Comparison of ENCODE assay signal across 14 mouse cellular contexts in genomic region chr12:79597786-79598185, GRCm38 (mm10).
A peak's percentile ranks its signal among the peaks of the same experiment; 100 is the strongest.
DNase-seq lines count a peak whose midpoint lies in the region; ATAC-seq and TF ChIP-seq lines count a peak whose summit lies in the region.
"Had no signal": no experiment of that assay in that cellular context is flagged by ENCODE, and none has a peak within 500 bp of the region (broad histone marks: within the 10 kb centered on the region; RNA-seq: fewer than 3 reads in every experiment).

No protein-coding gene starts in this region.

- WGBS in heart, embryonic 15.5 days: 83% methylated on average over 2 of the region's 2 CpGs
- WGBS in midbrain, embryonic 10.5 days: 72% methylated on average over 2 of the region's 2 CpGs
- 86% methylated on average over 2 of the region's 2 CpGs for WGBS in midbrain, embryonic 14.5 days
- 26% methylated on average over 2 of the region's 2 CpGs for WGBS in limb, embryonic 11.5 days
- 59% methylated on average over 2 of the region's 2 CpGs for WGBS in stomach, postnatal 0 days
- 88% methylated on average over 2 of the region's 2 CpGs for WGBS in liver, postnatal 0 days (ENCODE audit: insufficient replicate concordance)

- no peak for TF ChIP-seq CTCF in stomach, postnatal 0 days (IDR thresholded peaks at IDR 0.05; ENCODE audit: low read depth)
- TF ChIP-seq CTCF in liver, postnatal 0 days (IDR thresholded peaks at IDR 0.05; ENCODE audit: low read depth): no peak

- no peaks in the 10 kb centered on the region for H3K27me3 ChIP-seq in heart, embryonic 15.5 days
- H3K27me3 ChIP-seq in midbrain, embryonic 10.5 days (ENCODE audit: low read depth, poor library complexity, severe bottlenecking): no peaks in the 10 kb centered on the region
- H3K27me3 ChIP-seq in midbrain, embryonic 14.5 days (ENCODE audit: control insufficient read depth, insufficient read depth, low read length): no peaks in the 10 kb centered on the region
- H3K27me3 ChIP-seq in limb, embryonic 11.5 days (ENCODE audit: control insufficient read depth, insufficient read depth, low read length): no peaks in the 10 kb centered on the region
- H3K27me3 ChIP-seq in stomach, postnatal 0 days (ENCODE audit: control insufficient read depth, insufficient read depth, low read length): no peaks in the 10 kb centered on the region
- no peaks in the 10 kb centered on the region for H3K27me3 ChIP-seq in liver, postnatal 0 days (ENCODE audit: insufficient read depth, low read length)
- H3K27me3 ChIP-seq: midbrain, embryonic 15.5 days; neural tube, embryonic 12.5 days; Patski had no signal

- H3K36me3 ChIP-seq in heart, embryonic 15.5 days: no peaks in the 10 kb centered on the region
- no peaks in the 10 kb centered on the region for H3K36me3 ChIP-seq in midbrain, embryonic 10.5 days
- no peaks in the 10 kb centered on the region for H3K36me3 ChIP-seq in midbrain, embryonic 14.5 days (ENCODE audit: control insufficient read depth, insufficient read depth, low read length)
- no peaks in the 10 kb centered on the region for H3K36me3 ChIP-seq in limb, embryonic 11.5 days (ENCODE audit: control insufficient read depth, insufficient read depth, low read length)
- H3K36me3 ChIP-seq in stomach, postnatal 0 days (ENCODE audit: control insufficient read depth, insufficient read depth, low read length): no peaks in the 10 kb centered on the region
- H3K36me3 ChIP-seq in liver, postnatal 0 days (replicated peaks; ENCODE audit: insufficient read depth, low read length): no peaks in the 10 kb centered on the region
- H3K36me3 ChIP-seq: midbrain, embryonic 15.5 days; neural tube, embryonic 12.5 days had no signal

- no peak for ATAC-seq in heart, embryonic 15.5 days (replicated peaks; ENCODE audit: insufficient number of reproducible peaks, insufficient read depth, low FRiP score, low read depth)
- ATAC-seq in midbrain, embryonic 14.5 days (ENCODE audit: low FRiP score, low TSS enrichment): no peak
- ATAC-seq in limb, embryonic 11.5 days (ENCODE audit: insufficient number of reproducible peaks, low FRiP score, low TSS enrichment, low read depth): no peak
- ATAC-seq in stomach, postnatal 0 days (ENCODE audit: low FRiP score, low TSS enrichment): no peak
- no peak for ATAC-seq in liver, postnatal 0 days
- ATAC-seq: hindbrain, embryonic 16.5 days; midbrain, embryonic 15.5 days had no signal

- H3K4me2 ChIP-seq in heart, embryonic 15.5 days: no peak overlapping the region
- H3K4me2 ChIP-seq in midbrain, embryonic 14.5 days (ENCODE audit: low read length): no peak overlapping the region
- H3K4me2 ChIP-seq in limb, embryonic 11.5 days (ENCODE audit: low read depth, severe bottlenecking): no peak overlapping the region
- H3K4me2 ChIP-seq in stomach, postnatal 0 days (replicated peaks; ENCODE audit: low read depth): no peak overlapping the region
- H3K4me2 ChIP-seq in liver, postnatal 0 days (ENCODE audit: low read depth, low read length): no peak overlapping the region
- H3K4me2 ChIP-seq: midbrain, embryonic 15.5 days; neural tube, embryonic 12.5 days had no signal

- peak overlapping the region; percentile 82 for H3K27ac ChIP-seq in heart, embryonic 15.5 days
- H3K27ac ChIP-seq in midbrain, embryonic 10.5 days (replicated peaks): peak overlapping the region; percentile 33; the same call in 1 of the 2 replicates
- H3K27ac ChIP-seq in midbrain, embryonic 14.5 days (replicated peaks; ENCODE audit: low read depth, low read length): no peak overlapping the region
- H3K27ac ChIP-seq in limb, embryonic 11.5 days (replicated peaks; ENCODE audit: low read depth, low read length): peak overlapping the region; percentile 75
- H3K27ac ChIP-seq in stomach, postnatal 0 days (replicated peaks): peak overlapping the region; percentile 88; the same call in 1 of the 2 replicates
- no peak overlapping the region for H3K27ac ChIP-seq in liver, postnatal 0 days (ENCODE audit: low read depth)
- H3K27ac ChIP-seq: midbrain, embryonic 15.5 days; neural tube, embryonic 12.5 days had no signal

- no peak for TF ChIP-seq EP300 in stomach, postnatal 0 days (optimal IDR thresholded peaks at IDR 0.05)
- no peak for TF ChIP-seq EP300 in liver, postnatal 0 days (IDR thresholded peaks at IDR 0.05; ENCODE audit: low read depth)

- H3K9me3 ChIP-seq in heart, embryonic 15.5 days (replicated peaks): no peaks in the 10 kb centered on the region
- no peaks in the 10 kb centered on the region for H3K9me3 ChIP-seq in midbrain, embryonic 10.5 days (replicated peaks)
- no peaks in the 10 kb centered on the region for H3K9me3 ChIP-seq in midbrain, embryonic 14.5 days (ENCODE audit: control insufficient read depth, low read length)
- H3K9me3 ChIP-seq in limb, embryonic 11.5 days (ENCODE audit: control insufficient read depth, low read length): no peaks in the 10 kb centered on the region
- H3K9me3 ChIP-seq in stomach, postnatal 0 days (ENCODE audit: control insufficient read depth, low read length): no peaks in the 10 kb centered on the region
- no peaks in the 10 kb centered on the region for H3K9me3 ChIP-seq in liver, postnatal 0 days (ENCODE audit: low read length)
- H3K9me3 ChIP-seq: midbrain, embryonic 15.5 days; neural tube, embryonic 12.5 days had no signal

- H3K9ac ChIP-seq in heart, embryonic 15.5 days: no peak overlapping the region
- no peak overlapping the region for H3K9ac ChIP-seq in midbrain, embryonic 14.5 days (replicated peaks; ENCODE audit: low read length)
- H3K9ac ChIP-seq in limb, embryonic 11.5 days (ENCODE audit: low read length): no peak overlapping the region
- H3K9ac ChIP-seq in stomach, postnatal 0 days (ENCODE audit: low read length): no peak overlapping the region
- no peak overlapping the region for H3K9ac ChIP-seq in liver, postnatal 0 days (replicated peaks)
- H3K9ac ChIP-seq: midbrain, embryonic 15.5 days; neural tube, embryonic 12.5 days had no signal

- no peak for DNase-seq in heart, postnatal 10 days
- DNase-seq in midbrain, embryonic 10.5 days (ENCODE audit: low spot score): no peak
- DNase-seq in midbrain, embryonic 14.5 days: no peak
- DNase-seq in limb, embryonic 11.5 days (ENCODE audit: low spot score): no peak
- DNase-seq in stomach, postnatal 0 days (ENCODE audit: low spot score): no peak
- no peak for DNase-seq in liver, postnatal 0 days
- DNase-seq: cerebellum, adult 2 months; left cerebral cortex, postnatal 4 days; thymus, postnatal 25 days had no signal

- peaks cover 31% of the 10 kb centered on the region for H3K4me1 ChIP-seq in heart, embryonic 15.5 days (replicated peaks)
- H3K4me1 ChIP-seq in midbrain, embryonic 10.5 days: peaks cover 55% of the 10 kb centered on the region
- 0 out of 2 replicates have a peak, but pooled peaks cover 4% of the 10 kb centered on the region for H3K4me1 ChIP-seq in midbrain, embryonic 14.5 days (ENCODE audit: control insufficient read depth, insufficient read depth, low read length)
- peaks cover 10% of the 10 kb centered on the region for H3K4me1 ChIP-seq in limb, embryonic 11.5 days (ENCODE audit: control insufficient read depth, insufficient read depth, low read length)
- H3K4me1 ChIP-seq in stomach, postnatal 0 days (replicated peaks; ENCODE audit: control insufficient read depth, insufficient read depth): 0 out of 2 replicates have a peak, but pooled peaks cover 3% of the 10 kb centered on the region
- peaks cover 15% of the 10 kb centered on the region for H3K4me1 ChIP-seq in liver, postnatal 0 days (ENCODE audit: insufficient read depth)
- H3K4me1 ChIP-seq: midbrain, embryonic 15.5 days had no signal

- H3K4me3 ChIP-seq in heart, embryonic 15.5 days: no peak overlapping the region
- H3K4me3 ChIP-seq in midbrain, embryonic 10.5 days: no peak overlapping the region
- no peak overlapping the region for H3K4me3 ChIP-seq in midbrain, embryonic 14.5 days (replicated peaks; ENCODE audit: low read depth, low read length)
- H3K4me3 ChIP-seq in limb, embryonic 11.5 days (ENCODE audit: low read depth, low read length): no peak overlapping the region
- H3K4me3 ChIP-seq in stomach, postnatal 0 days (ENCODE audit: low read depth, low read length): no peak overlapping the region
- no peak overlapping the region for H3K4me3 ChIP-seq in liver, postnatal 0 days (ENCODE audit: low read depth, low read length)
- H3K4me3 ChIP-seq: midbrain, embryonic 15.5 days; neural tube, embryonic 12.5 days had no signal

- intact Hi-C loops in heart, postnatal 10 days (cut with DNase I): no loop called here

Comparison
In these comparisons a context has a peak if more than half of its experiments do, and no peak if none do; other contexts are left out.
1. H3K27ac ChIP-seq: peak in heart, embryonic 15.5 days (single experiment), midbrain, embryonic 10.5 days (single experiment), limb, embryonic 11.5 days (single experiment) and stomach, postnatal 0 days (single experiment); none in midbrain, embryonic 14.5 days (single experiment) and liver, postnatal 0 days (single experiment).